Mouse (Mus musculus) gastrocnemius, postnatal 10 days (tissue): Measurements from ENCODE around the gene Bag1. TPM values are rescaled to one million over a fixed set of nuclear protein-coding genes. Genes with fewer than 3 reads are reported as not detected.

Experiments
- DNase-seq: peaks from one replicate; pipeline ENCODE4 v3.0.0; 2021; ENCODE audit warnings: mixed read lengths
- long read RNA-seq, 2 experiments: library from polyadenylated mRNA; stranded (forward); transcript quantifications; one replicate each; pipeline ENCODE4 v2.0.0; 2021
- total RNA-seq, 2 experiments: library from RNA; stranded (reverse); gene quantifications; 2 replicates each; pipeline ENCODE4 v1.2.3; 2021

The Bag1 gene
- total RNA-seq: 100 to 1,000 TPM; 158 to 160 TPM
- long read RNA-seq, experiment 1, transcript Bag1-202 (7 exons, 1,336 nt): major isoform, 217 of 219 reads
- long read RNA-seq, experiment 1, partial matches to known transcripts: 1 of 219 reads
- long read RNA-seq, experiment 1, other reads (novel, unspliced or antisense): 1 of 219 reads
- long read RNA-seq, experiment 2, transcript Bag1-202 (7 exons, 1,336 nt): major isoform, 212 of 217 reads
- long read RNA-seq, experiment 2, partial matches to known transcripts: 0 of 217 reads
- long read RNA-seq, experiment 2, other reads (novel, unspliced or antisense): 5 of 217 reads

GRCm38 (mm10) chr4:40948160-40948708 lies at the start of gene Bag1, which contains the start of gene Chmp5:
Bag1 (minus strand) TSS chr4:40948294.
Chmp5 (plus strand) TSS chr4:40948407.
- DNase-seq: peak; percentile 99

GRCm38 (mm10) chr4:40996302-40996701 lies 48.2 kb upstream of the Bag1 start:
- DNase-seq: no peak

- DNase-seq: no peak
These were observed 41.5 kb upstream of the Bag1 start for GRCm38 (mm10) chr4:40989633-40990032.

- DNase-seq: peak; percentile 47
These were observed 35.6 kb upstream of the Bag1 start for GRCm38 (mm10) chr4:40983686-40984085.

GRCm38 (mm10) chr4:40982486-40982885 lies 34.4 kb upstream of the Bag1 start:
- DNase-seq: no peak

- DNase-seq: no peak
These were observed 31.3 kb upstream of the Bag1 start for GRCm38 (mm10) chr4:40979430-40979829.

- no peak for DNase-seq
These were observed 28.6 kb upstream of the Bag1 start for GRCm38 (mm10) chr4:40976651-40977050.

GRCm38 (mm10) chr4:40975678-40976077 lies 27.6 kb upstream of the Bag1 start:
- no peak for DNase-seq

GRCm38 (mm10) chr4:40974011-40974410 lies 25.9 kb upstream of the Bag1 start:
- no peak for DNase-seq

- peak; percentile 39 for DNase-seq
These were observed 23.6 kb upstream of the Bag1 start for GRCm38 (mm10) chr4:40971744-40972143.

- DNase-seq: peak; percentile 94
These were observed 23.0 kb upstream of the Bag1 start, which contains the start of gene Nfx1 for GRCm38 (mm10) chr4:40970842-40971701. Nfx1 (plus strand) TSS chr4:40970906.

- DNase-seq: no peak
These were observed 22.4 kb upstream of the Bag1 start for GRCm38 (mm10) chr4:40970592-40970841.

GRCm38 (mm10) chr4:40969781-40970591 lies 21.9 kb upstream of the Bag1 start:
- no peak for DNase-seq

GRCm38 (mm10) chr4:40969161-40969560 lies 21.1 kb upstream of the Bag1 start:
- no peak for DNase-seq

- no peak for DNase-seq
These were observed 15.4 kb upstream of the Bag1 start for GRCm38 (mm10) chr4:40963536-40963935.

GRCm38 (mm10) chr4:40955942-40956341 lies 7.8 kb upstream of the Bag1 start:
- DNase-seq: no peak

GRCm38 (mm10) chr4:40953521-40953920 lies 5.4 kb upstream of the Bag1 start:
- DNase-seq: no peak

- no peak for DNase-seq
These were observed 432 bp downstream of the Bag1 start for GRCm38 (mm10) chr4:40947565-40948159.

- DNase-seq: no peak
These were observed 1.5 kb downstream of the Bag1 start for GRCm38 (mm10) chr4:40946516-40947121.

GRCm38 (mm10) chr4:40943651-40944050 lies 4.4 kb downstream of the Bag1 start:
- no peak for DNase-seq

- no peak for DNase-seq
These were observed 9.3 kb downstream of the Bag1 start for GRCm38 (mm10) chr4:40938793-40939192.
